8 mouse cellular contexts compared by ENCODE assay signal in the genomic region with DNA sequence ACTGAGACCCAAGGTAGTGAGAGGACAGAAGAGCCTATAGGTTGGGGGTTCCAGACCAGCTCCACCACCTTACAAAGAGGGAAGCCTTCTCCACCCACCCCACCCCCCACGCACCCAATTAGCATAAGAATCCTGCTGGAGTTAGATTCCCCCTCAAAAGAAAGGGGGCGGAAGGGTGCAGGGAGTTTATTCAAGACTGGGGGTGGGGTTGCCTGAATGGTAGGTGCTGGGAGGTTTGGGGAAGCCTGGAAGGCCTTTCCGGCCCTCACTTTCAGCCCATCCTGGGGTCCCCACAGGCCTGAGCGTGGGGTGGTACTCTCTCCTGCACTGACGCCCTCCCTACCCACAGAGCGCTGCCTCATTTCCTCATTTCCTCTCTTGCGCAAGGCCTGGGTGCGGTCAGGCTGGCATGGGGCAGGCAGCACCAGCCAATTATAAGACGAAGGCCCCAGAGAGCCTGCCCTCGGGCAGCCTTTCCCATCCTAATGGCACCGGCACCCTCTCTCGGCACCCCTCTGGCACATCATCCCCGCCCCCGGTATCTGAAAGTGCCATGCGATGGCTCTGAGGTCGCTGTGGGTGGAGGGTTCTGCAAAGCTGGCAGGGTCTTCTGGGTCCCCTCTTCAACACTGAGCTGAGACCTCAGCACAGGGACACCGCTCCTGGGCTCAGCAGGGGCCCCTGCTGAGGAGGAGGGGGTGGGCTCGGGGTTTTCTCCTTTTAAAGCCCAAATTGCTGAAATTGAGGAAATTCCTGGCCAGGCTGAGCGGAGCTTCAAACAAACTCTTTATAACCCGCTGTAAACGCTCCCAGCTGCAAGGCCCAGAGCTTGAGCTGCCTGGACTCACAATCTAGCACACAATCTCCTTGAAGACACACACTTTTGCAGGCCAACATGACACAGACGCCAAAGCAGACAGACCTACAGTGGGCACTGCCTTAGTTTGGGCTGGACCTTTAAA. TPM values are rescaled to one million over a fixed set of nuclear protein-coding genes. Genes with fewer than 3 reads are reported as not detected.
DNase-seq lines count a peak whose midpoint lies in the region; ATAC-seq and TF ChIP-seq lines count a peak whose summit lies in the region.

No protein-coding gene starts in this region.

- peak overlapping the region; percentile 100 for H3K27ac ChIP-seq in lung, embryonic 16.5 days (ENCODE audit: low read length)
- H3K27ac ChIP-seq in small intestine, adult 2 months (ENCODE audit: insufficient read depth, low read depth, low read length): peak overlapping the region; percentile 25; the same call in 1 of the 2 replicates

- peak; percentile 6; the same call in 1 of the 2 replicates for ATAC-seq in lung, embryonic 16.5 days (ENCODE audit: low read depth)

- H3K4me3 ChIP-seq in lung, embryonic 16.5 days (ENCODE audit: low read length): peak overlapping the region; percentile 80
- peak overlapping the region; percentile 52 for H3K4me3 ChIP-seq in small intestine, adult 2 months (ENCODE audit: low read depth, low read length)

- peak overlapping the region; percentile 94 for H3K4me2 ChIP-seq in lung, embryonic 16.5 days (ENCODE audit: low read depth, low read length)

- H3K9ac ChIP-seq in lung, embryonic 16.5 days (ENCODE audit: low read length): peak overlapping the region; percentile 88

- no peaks in the 10 kb centered on the region for H3K27me3 ChIP-seq in lung, embryonic 16.5 days (ENCODE audit: control insufficient read depth, insufficient read depth, low read depth, low read length)
- peaks cover 2% of the 10 kb centered on the region for H3K27me3 ChIP-seq in small intestine, adult 2 months (ENCODE audit: control insufficient read depth, insufficient read depth, low read length)

- WGBS in lung, embryonic 16.5 days: 10% methylated on average over 22 of the region's 22 CpGs
- 22% methylated on average over 22 of the region's 22 CpGs for WGBS in small intestine, adult 2 months

- TF ChIP-seq CTCF in small intestine, adult 2 months (IDR thresholded peaks at IDR 0.05; ENCODE audit: extremely low read depth, insufficient read length, insufficient replicate concordance, low read depth, low read length): no peak

- H3K9me3 ChIP-seq in lung, embryonic 16.5 days (ENCODE audit: control insufficient read depth, low read length): no peaks in the 10 kb centered on the region

- peaks cover 15% of the 10 kb centered on the region for H3K36me3 ChIP-seq in lung, embryonic 16.5 days (ENCODE audit: control insufficient read depth, insufficient read depth, low read length)
- H3K36me3 ChIP-seq in small intestine, adult 2 months (ENCODE audit: control insufficient read depth, insufficient read depth, low read length): no peaks in the 10 kb centered on the region

- peaks cover 46% of the 10 kb centered on the region for H3K4me1 ChIP-seq in lung, embryonic 16.5 days (replicated peaks; ENCODE audit: control insufficient read depth, insufficient read depth, low read length)
- H3K4me1 ChIP-seq in small intestine, adult 2 months (ENCODE audit: control insufficient read depth, insufficient read depth, insufficient read length, low read length): peaks cover 15% of the 10 kb centered on the region

- TF ChIP-seq POLR2A in small intestine, adult 2 months (IDR thresholded peaks at IDR 0.05; ENCODE audit: low read depth, low read length): no peak

- peak; percentile 95 for DNase-seq in ES-CJ7 (ENCODE audit: low read depth, low spot score)
- peak; percentile 86 for DNase-seq in adrenal gland, adult 2 months
- peak; percentile 65 for DNase-seq in gastrocnemius, postnatal 25 days
- DNase-seq in kidney, adult 18-20 months: peak; percentile 59
- no peak for DNase-seq in left cerebral cortex, adult 8-10 months (ENCODE audit: low spot score in 2 of 2)
- DNase-seq in frontal cortex, postnatal 14 days (ENCODE audit: low spot score in 2 of 2): no peak

RNA-seq across cellular contexts. Expression of a gene that starts 11.8 kb away (rescaled TPM):
- 1 to 10 TPM; 2.0 to 4.7 TPM for total RNA-seq in adrenal gland, adult 2 months (2021)
- polyA plus RNA-seq in adrenal gland, adult 2 months (2012; rRNA removed): 2.3 and 2.4 TPM in 2 replicates
- 1 to 10 TPM in 1 of 2 experiments, under 1 TPM in 1; 0.41 to 1.2 TPM for total RNA-seq in gastrocnemius, postnatal 25 days (2021)
- 3.0 and 3.9 TPM in 2 replicates for polyA plus RNA-seq in lung, embryonic 16.5 days (2015; fragmentation: Nextera tagmentation; extraction: Ambion mirVana)
- 16.4 and 23.2 TPM in 2 replicates for polyA plus RNA-seq in small intestine, adult 2 months (2012; rRNA removed)
- total RNA-seq in left cerebral cortex, adult 8-10 months (2022): 1 to 10 TPM in 2 of 4 experiments, under 1 TPM in 2; 0.23 to 2.9 (median 1.7) TPM

RNA-seq across cellular contexts. Expression of a gene that starts 13.8 kb away (rescaled TPM):
- total RNA-seq in adrenal gland, adult 2 months (2021): 10 to 100 TPM; 21.0 to 35.8 TPM
- 29.9 and 32.4 TPM in 2 replicates for polyA plus RNA-seq in adrenal gland, adult 2 months (2012; rRNA removed)
- total RNA-seq in gastrocnemius, postnatal 25 days (2021): 1 to 10 TPM; 9.3 to 9.8 TPM
- polyA plus RNA-seq in lung, embryonic 16.5 days (2015; fragmentation: Nextera tagmentation; extraction: Ambion mirVana): 46.7 and 46.9 TPM in 2 replicates
- polyA plus RNA-seq in small intestine, adult 2 months (2012; rRNA removed): 5.9 and 6.7 TPM in 2 replicates
- 10 to 100 TPM; 13.5 to 16.8 (median 16.3) TPM for total RNA-seq in left cerebral cortex, adult 8-10 months (2022)

RNA-seq across cellular contexts. Expression of a gene that starts 26.9 kb away (rescaled TPM):
- not detected for total RNA-seq in adrenal gland, adult 2 months (2021)
- 0.47 and 0.87 TPM in 2 replicates for polyA plus RNA-seq in adrenal gland, adult 2 months (2012; rRNA removed)
- total RNA-seq in gastrocnemius, postnatal 25 days (2021): not detected
- polyA plus RNA-seq in lung, embryonic 16.5 days (2015; fragmentation: Nextera tagmentation; extraction: Ambion mirVana): 0.34 and 0.57 TPM in 2 replicates
- polyA plus RNA-seq in small intestine, adult 2 months (2012; rRNA removed): not detected in 2 replicates
- total RNA-seq in left cerebral cortex, adult 8-10 months (2022): not detected

RNA-seq across cellular contexts. Expression of a gene that starts 35.7 kb away (rescaled TPM):
- total RNA-seq in adrenal gland, adult 2 months (2021): 10 to 100 TPM; 38.2 to 46.3 TPM
- 99.6 and 108 TPM in 2 replicates for polyA plus RNA-seq in adrenal gland, adult 2 months (2012; rRNA removed)
- total RNA-seq in gastrocnemius, postnatal 25 days (2021): 10 to 100 TPM; 12.1 to 14.1 TPM
- polyA plus RNA-seq in lung, embryonic 16.5 days (2015; fragmentation: Nextera tagmentation; extraction: Ambion mirVana): 58.3 and 61.1 TPM in 2 replicates
- 38.0 and 67.0 TPM in 2 replicates for polyA plus RNA-seq in small intestine, adult 2 months (2012; rRNA removed)
- total RNA-seq in left cerebral cortex, adult 8-10 months (2022): 10 to 100 TPM; 38.3 to 48.5 (median 42.1) TPM

RNA-seq across cellular contexts. Expression of a gene that starts 39.0 kb away (rescaled TPM):
- total RNA-seq in adrenal gland, adult 2 months (2021): 100 to 1,000 TPM in 1 of 2 experiments, 10 to 100 TPM in 1; 71.2 to 106 TPM
- 128 and 216 TPM in 2 replicates for polyA plus RNA-seq in adrenal gland, adult 2 months (2012; rRNA removed)
- total RNA-seq in gastrocnemius, postnatal 25 days (2021): 10 to 100 TPM; 10.4 to 16.7 TPM
- polyA plus RNA-seq in lung, embryonic 16.5 days (2015; fragmentation: Nextera tagmentation; extraction: Ambion mirVana): 69.5 and 70.6 TPM in 2 replicates
- 12.7 and 21.1 TPM in 2 replicates for polyA plus RNA-seq in small intestine, adult 2 months (2012; rRNA removed)
- total RNA-seq in left cerebral cortex, adult 8-10 months (2022): 10 to 100 TPM; 24.6 to 38.7 (median 31.1) TPM

Comparison
In these comparisons a context has a peak if more than half of its experiments do, and no peak if none do; other contexts are left out.
1. DNase-seq: peak in ES-CJ7 (single experiment), adrenal gland, adult 2 months (single experiment), gastrocnemius, postnatal 25 days (single experiment) and kidney, adult 18-20 months (single experiment); none in left cerebral cortex, adult 8-10 months (0 of 2) and frontal cortex, postnatal 14 days (0 of 2).